Mouse (Mus musculus) bone marrow, adult 2 months (tissue): Measurements from ENCODE around the gene Armh3.

ENCODE experiments used
- CTCF ChIP-seq: fragments of 200-500 bp; IDR thresholded peaks from 2 replicates; pipeline ENCODE4 v1.5.1; 2011; ENCODE audit warnings: low read length, control low read depth; ENCODE audit not compliant: control insufficient read depth, insufficient read depth
- POLR2A ChIP-seq: fragments of 200-500 bp; IDR thresholded peaks from 2 replicates; pipeline ENCODE4 v1.6.1; 2011; ENCODE audit warnings: low read depth, mild to moderate bottlenecking, control low read depth, low read length, borderline replicate concordance; ENCODE audit not compliant: control insufficient read depth

DNA sequence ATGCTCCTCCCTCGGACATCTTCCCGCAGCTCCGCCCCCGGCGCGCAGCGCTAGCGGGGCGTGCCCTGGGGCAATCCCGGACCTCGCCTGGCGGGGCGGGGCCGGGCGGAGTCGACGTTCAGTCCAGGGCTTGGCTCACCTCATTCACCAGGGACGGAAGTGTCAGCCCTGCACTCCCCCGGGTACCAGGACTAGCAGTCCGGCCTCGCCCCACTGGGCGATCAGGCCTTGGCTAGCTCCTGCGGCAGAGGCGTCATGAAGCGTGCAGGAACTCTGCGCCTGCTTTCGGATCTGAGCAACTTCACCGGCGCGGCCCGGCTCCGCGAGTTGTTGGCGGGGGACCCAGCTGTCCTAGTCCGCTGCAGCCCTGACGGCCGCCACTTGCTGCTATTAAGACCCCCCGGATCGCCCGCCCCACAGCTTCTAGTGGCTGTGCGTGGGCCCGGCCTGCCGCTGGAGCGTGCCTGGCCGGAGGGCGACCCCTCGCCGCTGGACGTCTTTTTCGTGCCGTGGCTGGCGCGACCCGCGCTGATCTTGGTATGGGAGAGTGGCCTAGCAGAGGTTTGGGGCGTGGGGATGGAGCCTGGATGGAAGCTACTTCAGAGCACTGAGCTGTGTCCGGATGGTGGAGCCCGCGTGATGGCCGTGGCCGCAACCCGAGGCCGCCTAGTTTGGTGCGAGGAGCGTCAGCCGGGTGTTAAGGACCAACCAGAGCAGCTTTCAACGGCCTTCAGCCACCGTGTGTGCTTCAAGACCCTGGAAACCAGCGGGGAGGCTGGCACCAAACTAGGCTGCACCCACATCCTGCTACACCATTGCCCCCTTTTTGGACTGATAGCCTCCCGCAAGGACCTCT, 5.3 kb upstream of the Armh3 start, which contains the start of gene Hps6:
- TF ChIP-seq CTCF (no peak), POLR2A (peak; percentile 93; the same call in 1 of the 2 replicates)
